Mouse (Mus musculus) liver, postnatal 0 days (tissue): ENCODE results near the gene Duox2. TPM values are rescaled to one million over a fixed set of nuclear protein-coding genes. Genes with fewer than 3 reads are reported as not detected.

Experiments
- ATAC-seq: fragments of 200-750 bp; cut with Nextera tagmentation; 2 replicates; pipeline ENCODE4 v1.8.0; 2017; ENCODE audit warnings: mild to moderate bottlenecking, moderate library complexity
- DNase-seq: peaks from one replicate; pipeline ENCODE4 v3.0.0-alpha.2; 2016
- H3K27ac ChIP-seq: fragments of 300-500 bp; sonication (generic); 2 replicates; pipeline ENCODE4 v1.5.1; 2014; ENCODE audit warnings: antibody characterized with exemption, moderate library complexity, mild to moderate bottlenecking, low read depth
- H3K27me3 ChIP-seq: fragments of 300-500 bp; sonication (generic); 2 replicates; pipeline ENCODE4 v1.6.1; 2014; ENCODE audit warnings: low read length, control low read depth, mixed read lengths; ENCODE audit not compliant: insufficient read depth
- H3K36me3 ChIP-seq: fragments of 300-500 bp; sonication (generic); replicated peaks from 2 replicates; pipeline ENCODE4 v1.6.1; 2014; ENCODE audit warnings: mild to moderate bottlenecking, control low read depth, low read length, moderate library complexity, mixed read lengths; ENCODE audit not compliant: insufficient read depth
- H3K4me1 ChIP-seq: fragments of 300-500 bp; sonication (generic); 2 replicates; pipeline ENCODE4 v1.6.1; 2014; ENCODE audit warnings: antibody characterized with exemption, mild to moderate bottlenecking, control low read depth; ENCODE audit not compliant: insufficient read depth
- H3K4me2 ChIP-seq: fragments of 300-500 bp; sonication (generic); 2 replicates; pipeline ENCODE4 v1.6.1; 2014; ENCODE audit warnings: low read depth, mild to moderate bottlenecking, low read length, moderate library complexity, mixed read lengths
- H3K4me3 ChIP-seq: fragments of 300-500 bp; sonication (generic); 2 replicates; pipeline ENCODE4 v1.5.1; 2014; ENCODE audit warnings: low read depth, low read length
- H3K9ac ChIP-seq: fragments of 300-500 bp; sonication (generic); replicated peaks from 2 replicates; pipeline ENCODE4 v1.6.1; 2014; ENCODE audit warnings: mild to moderate bottlenecking, moderate library complexity
- H3K9me3 ChIP-seq: fragments of 300-500 bp; sonication (generic); 2 replicates; pipeline ENCODE4 v1.6.1; 2016; ENCODE audit warnings: mild to moderate bottlenecking, control low read depth, low read length, mixed read lengths
- CTCF ChIP-seq: sonication (generic); IDR thresholded peaks from 2 replicates; pipeline ENCODE4 v1.5.1; 2016; ENCODE audit warnings: antibody characterized with exemption, low read depth
- EP300 ChIP-seq: IDR thresholded peaks from 2 replicates; pipeline ENCODE4 v1.6.1; 2016; ENCODE audit warnings: antibody characterized with exemption, low read depth, mild to moderate bottlenecking
- WGBS: fragments of 180-500 bp; shearing (Covaris S2); extraction: QIAGEN DNeasy Blood & Tissue Kit; methylation state at CpG from one replicate; pipeline ENCODE4 v1.1.7; 2014; ENCODE audit not compliant: insufficient replicate concordance; 5-methylcytosine and 5-hydroxymethylcytosine counted together
- polyA plus RNA-seq: library from polyadenylated mRNA; unstranded; fragments of >200 nt; fragmentation: Nextera tagmentation; extraction: Ambion mirVana; gene quantifications from 2 replicates; pipeline ENCODE4 v1.2.1, GENCODE M21; 2015

Duox2 gene
- polyA plus RNA-seq, 1 experiment from 2014 or later, result 0.02 TPM

DNA sequence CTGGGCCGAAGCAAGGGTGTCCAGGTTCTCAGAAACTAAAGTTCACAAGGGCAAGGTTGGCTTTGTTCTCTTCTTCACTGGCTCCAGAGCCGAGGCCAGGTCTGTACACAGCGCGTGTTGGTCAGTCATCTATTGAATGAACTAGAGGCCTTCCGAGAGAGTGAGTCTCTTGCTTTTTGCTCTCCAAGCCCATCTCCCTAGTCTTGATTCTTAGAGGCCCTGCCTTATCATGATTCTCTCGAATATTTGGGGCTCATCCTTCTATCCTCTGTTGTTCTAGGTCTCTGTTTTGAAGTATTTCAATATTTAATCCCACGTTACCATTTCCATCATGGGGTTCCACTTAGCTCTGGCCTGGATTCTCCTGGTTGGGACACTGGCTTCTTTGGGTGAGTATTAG is 17.1 kb upstream of the Duox2 start, which contains the start of gene Duox1:
Gene Duox1, plus strand, starts transcription at position 301 of the 400 bp plus-strand sequence.
- no peak within 1 kb of the TSS for H3K4me2 ChIP-seq
- H3K4me3 ChIP-seq, result no peak within 1 kb of the TSS
- H3K9me3 ChIP-seq, result no peaks in the 10 kb centered on the region
- TF ChIP-seq EP300, result no peak
- TF ChIP-seq CTCF, result no peak
- ATAC-seq, result no peak
- peaks cover 51% of the 10 kb centered on the region for H3K27me3 ChIP-seq
- 76% methylated on average over 7 of the region's 7 CpGs for WGBS
- no peak within 1 kb of the TSS for H3K27ac ChIP-seq
- H3K4me1 ChIP-seq, result peaks cover 8% of the 10 kb centered on the region
- DNase-seq, result no peak
- H3K9ac ChIP-seq, result no peak within 1 kb of the TSS
- H3K36me3 ChIP-seq, result no peaks in the 10 kb centered on the region

DNA sequence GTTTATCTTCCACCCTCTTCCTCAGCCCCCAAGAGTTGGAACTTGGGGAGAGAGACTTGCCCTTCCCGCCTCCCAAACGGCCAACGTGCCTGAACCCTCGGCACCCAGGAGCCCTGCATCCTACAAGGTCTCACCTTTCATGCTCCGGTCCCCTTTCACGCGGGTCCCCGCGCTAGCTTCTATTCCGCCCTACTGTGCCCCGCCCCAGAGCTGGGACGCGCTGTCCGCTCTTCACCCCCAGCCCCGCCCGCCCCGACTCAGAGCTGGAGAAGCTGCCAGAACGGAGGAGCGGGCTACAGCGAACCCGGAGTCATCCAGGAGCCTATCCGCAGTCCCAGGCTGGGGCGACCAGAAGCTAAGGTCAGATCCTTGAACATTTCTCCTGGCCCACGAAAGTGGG is 15.3 kb upstream of the Duox2 start, which contains the start of gene Duoxa1:
Gene Duoxa1, minus strand, starts transcription at position 195 of the 400 bp plus-strand sequence.
- peak within 1 kb of the TSS; percentile 53 for H3K4me2 ChIP-seq
- H3K9ac ChIP-seq, result no peak within 1 kb of the TSS
- peaks cover 8% of the 10 kb centered on the region for H3K4me1 ChIP-seq
- peaks cover 59% of the 10 kb centered on the region for H3K27me3 ChIP-seq
- H3K27ac ChIP-seq, result no peak within 1 kb of the TSS
- H3K9me3 ChIP-seq, result no peaks in the 10 kb centered on the region
- ATAC-seq (0 out of 2 replicates have a peak, but pooled peaks have one; percentile 21), DNase-seq (no peak)
- 5% methylated on average over 24 of the region's 24 CpGs for WGBS
- no peaks in the 10 kb centered on the region for H3K36me3 ChIP-seq
- H3K4me3 ChIP-seq, result peak within 1 kb of the TSS; percentile 17
- TF ChIP-seq EP300 (no peak), CTCF (no peak)

DNA sequence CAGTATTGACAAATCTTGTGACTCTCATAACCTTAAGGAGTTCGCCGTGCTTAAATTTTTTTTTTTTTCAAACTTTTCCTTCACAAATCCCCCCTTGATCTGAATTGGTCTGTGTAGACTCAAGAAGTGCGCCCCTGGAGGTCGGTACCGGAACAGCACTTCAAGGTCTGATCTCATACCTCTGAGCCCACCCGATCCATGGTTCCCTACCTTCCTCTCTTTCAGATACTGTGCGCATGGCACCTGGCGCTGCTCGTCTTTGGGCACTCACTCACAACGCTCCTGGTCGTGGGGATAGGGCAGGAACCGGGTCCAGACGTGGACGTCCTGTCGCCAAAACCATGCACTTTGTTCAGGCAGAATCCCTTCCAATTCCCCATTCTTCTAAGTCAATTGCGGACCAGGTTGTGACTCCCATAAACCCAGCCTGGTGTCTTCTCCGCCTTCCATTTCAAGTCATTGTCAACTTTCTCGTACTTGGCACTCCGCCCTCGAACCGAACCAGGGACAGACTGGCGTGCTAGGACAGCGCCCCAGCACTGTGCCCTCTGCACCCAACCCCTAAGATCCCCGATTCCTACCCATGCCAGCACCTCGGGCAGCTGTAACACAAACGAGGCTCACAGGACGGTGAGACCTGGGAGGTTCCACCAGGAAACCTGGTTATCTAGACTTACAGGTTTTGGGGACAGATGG is 14.6 kb upstream of the Duox2 start:
- Histone ChIP-seq H3K9me3 (no peaks in the 10 kb centered on the region), H3K36me3 (no peaks in the 10 kb centered on the region), H3K27ac (no peak overlapping the region), H3K4me3 (peak overlapping the region; percentile 17), H3K4me2 (peak overlapping the region; percentile 53), H3K27me3 (peaks cover 60% of the 10 kb centered on the region), H3K4me1 (peaks cover 8% of the 10 kb centered on the region), H3K9ac (no peak overlapping the region)
- TF ChIP-seq EP300 (no peak), CTCF (peak; percentile 74)
- WGBS, result 5% methylated on average over 27 of the region's 27 CpGs
- DNase-seq (peak; percentile 73), ATAC-seq (no peak)

DNA sequence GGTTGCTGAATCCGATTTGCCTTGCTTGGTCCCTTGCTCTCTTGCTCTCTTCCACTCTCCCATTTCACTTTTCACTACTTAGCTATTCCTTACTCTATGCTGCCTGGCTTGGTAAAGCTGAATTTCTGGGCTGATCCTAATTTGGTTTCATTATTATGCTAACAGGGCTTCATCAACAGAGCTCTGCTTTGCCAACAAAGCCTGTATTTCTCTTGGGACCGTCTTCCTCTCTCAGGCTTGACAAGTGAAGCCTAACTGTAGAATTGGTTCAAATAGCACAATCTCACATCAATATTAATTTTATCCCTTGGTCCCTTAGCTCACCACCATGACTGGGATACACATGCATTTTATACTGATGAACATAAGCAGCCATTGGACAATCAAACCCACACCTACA is 13.3 kb upstream of the Duox2 start:
- no peak for TF ChIP-seq CTCF
- TF ChIP-seq EP300, result no peak
- H3K36me3 ChIP-seq, result no peaks in the 10 kb centered on the region
- H3K4me2 ChIP-seq, result no peak overlapping the region
- H3K27ac ChIP-seq, result no peak overlapping the region
- peaks cover 8% of the 10 kb centered on the region for H3K4me1 ChIP-seq
- no peak overlapping the region for H3K9ac ChIP-seq
- peaks cover 62% of the 10 kb centered on the region for H3K27me3 ChIP-seq
- no peak for DNase-seq
- 51% methylated on average over 2 of the region's 2 CpGs for WGBS
- no peaks in the 10 kb centered on the region for H3K9me3 ChIP-seq
- ATAC-seq, result no peak
- no peak overlapping the region for H3K4me3 ChIP-seq

DNA sequence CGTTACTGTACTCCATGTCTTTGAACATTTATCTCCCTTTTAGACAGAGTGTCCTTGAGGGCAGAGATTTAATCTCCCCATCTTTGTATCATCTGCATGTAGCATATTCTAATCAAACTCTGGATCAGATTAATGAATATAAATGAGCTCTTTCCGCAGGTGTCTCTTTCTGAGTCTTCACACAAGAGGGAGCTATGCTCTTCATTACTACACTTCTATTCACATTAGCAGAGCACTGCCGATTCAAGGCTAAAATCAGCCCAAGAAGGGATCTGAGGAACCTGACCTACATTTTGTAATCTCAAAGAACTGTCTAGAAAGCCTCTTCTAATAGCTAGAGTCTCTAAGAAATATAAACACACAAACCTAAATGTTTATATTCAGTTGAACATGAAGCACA is 11.4 kb upstream of the Duox2 start:
- Histone ChIP-seq H3K4me3 (no peak overlapping the region), H3K4me1 (peaks cover 8% of the 10 kb centered on the region), H3K9me3 (no peaks in the 10 kb centered on the region), H3K9ac (no peak overlapping the region), H3K27me3 (peaks cover 58% of the 10 kb centered on the region), H3K36me3 (no peaks in the 10 kb centered on the region), H3K27ac (no peak overlapping the region), H3K4me2 (no peak overlapping the region)
- no peak for TF ChIP-seq EP300
- no peak for TF ChIP-seq CTCF
- ATAC-seq (no peak), DNase-seq (no peak)
- 33% methylated on average over 3 of the region's 3 CpGs for WGBS

DNA sequence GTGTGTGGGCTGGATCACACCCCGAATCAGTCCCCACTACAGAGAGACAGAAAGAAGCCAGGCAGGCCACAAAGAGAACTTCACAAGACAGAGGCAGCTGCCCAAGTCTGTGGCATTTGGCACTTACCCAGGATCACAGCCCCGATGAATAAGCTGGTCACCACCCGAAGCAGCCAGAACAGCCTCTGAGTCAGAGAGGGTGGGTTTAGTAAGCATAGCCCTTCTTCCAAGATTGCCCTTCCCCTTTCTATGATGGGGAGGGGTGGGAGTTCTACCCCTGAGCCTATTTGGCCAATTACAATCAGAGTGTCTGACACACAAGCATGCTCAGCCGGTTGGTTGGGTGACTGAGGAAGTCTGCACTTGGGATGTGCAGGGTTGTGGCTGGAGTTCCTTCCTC is 7.9 kb upstream of the Duox2 start:
- Histone ChIP-seq H3K27me3 (peaks cover 51% of the 10 kb centered on the region), H3K4me1 (peaks cover 5% of the 10 kb centered on the region), H3K4me2 (no peak overlapping the region), H3K36me3 (no peaks in the 10 kb centered on the region), H3K4me3 (no peak overlapping the region), H3K27ac (no peak overlapping the region), H3K9ac (no peak overlapping the region), H3K9me3 (no peaks in the 10 kb centered on the region)
- TF ChIP-seq CTCF (no peak), EP300 (no peak)
- 30% methylated on average over 4 of the region's 4 CpGs for WGBS
- no peak for ATAC-seq
- DNase-seq, result no peak
